Mouse (Mus musculus) midbrain, postnatal 0 days (tissue): ENCODE measurements around the gene 6430571L13Rik. TPM values are rescaled to one million over a fixed set of nuclear protein-coding genes. Genes with fewer than 3 reads are reported as not detected.

Experiments
- ATAC-seq: fragments of 200-750 bp; cut with Nextera tagmentation; 2 replicates; pipeline ENCODE4 v1.8.0; 2017; ENCODE audit warnings: moderate number of reproducible peaks, mild to moderate bottlenecking, moderate TSS enrichment, moderate library complexity; ENCODE audit not compliant: low FRiP score
- DNase-seq: peaks from one replicate; pipeline ENCODE4 v3.0.0-alpha.2; 2015; ENCODE audit warnings: low spot score
- H3K27ac ChIP-seq: fragments of 300-500 bp; sonication (generic); 2 replicates; pipeline ENCODE4 v1.5.1; 2014; ENCODE audit warnings: low read depth, mild to moderate bottlenecking, low read length, mixed read lengths
- H3K27me3 ChIP-seq: fragments of 300-500 bp; sonication (generic); 2 replicates; pipeline ENCODE4 v1.6.1; 2014; ENCODE audit warnings: low read length, control low read depth, mixed read lengths; ENCODE audit not compliant: insufficient read depth
- H3K36me3 ChIP-seq: fragments of 300-500 bp; sonication (generic); 2 replicates; pipeline ENCODE4 v1.6.1; 2014; ENCODE audit warnings: low read length, control low read depth, mixed read lengths; ENCODE audit not compliant: insufficient read depth
- H3K4me1 ChIP-seq: fragments of 300-500 bp; sonication (generic); 2 replicates; pipeline ENCODE4 v1.6.1; 2014; ENCODE audit warnings: mild to moderate bottlenecking, control low read depth, antibody characterized with exemption, low read length, mixed read lengths; ENCODE audit not compliant: insufficient read depth
- H3K4me2 ChIP-seq: fragments of 300-500 bp; sonication (generic); 2 replicates; pipeline ENCODE4 v1.6.1; 2014; ENCODE audit warnings: low read depth, mild to moderate bottlenecking, low read length, mixed read lengths; ENCODE audit not compliant: poor library complexity, severe bottlenecking
- H3K4me3 ChIP-seq: fragments of 300-500 bp; sonication (generic); 2 replicates; pipeline ENCODE4 v1.5.1; 2014; ENCODE audit warnings: low read depth, mild to moderate bottlenecking, low read length, moderate library complexity
- H3K9ac ChIP-seq: fragments of 300-500 bp; sonication (generic); replicated peaks from 2 replicates; pipeline ENCODE4 v1.6.1; 2014; ENCODE audit warnings: mild to moderate bottlenecking, low read length, moderate library complexity, mixed read lengths; ENCODE audit not compliant: poor library complexity, severe bottlenecking
- H3K9me3 ChIP-seq: fragments of 300-500 bp; sonication (generic); 2 replicates; pipeline ENCODE4 v1.6.1; 2016; ENCODE audit warnings: low read length, control low read depth
- CTCF ChIP-seq: IDR thresholded peaks from 2 replicates; pipeline ENCODE4 v1.5.1; 2016; ENCODE audit warnings: antibody characterized with exemption, mild to moderate bottlenecking
- WGBS: fragments of 180-500 bp; shearing (Covaris S2); extraction: QIAGEN DNeasy Blood & Tissue Kit; methylation state at CpG from one replicate; pipeline ENCODE4 v1.1.7; 2014; 5-methylcytosine and 5-hydroxymethylcytosine counted together
- polyA plus RNA-seq: library from polyadenylated mRNA; unstranded; fragments of >200 nt; fragmentation: Nextera tagmentation; extraction: Ambion mirVana; gene quantifications from 2 replicates; pipeline ENCODE4 v1.2.1, GENCODE M21; 2015
- total RNA-seq: library from RNA; depleted of rRNA; stranded (reverse); fragments of >200 nt; gene quantifications from 2 replicates; pipeline ENCODE4 v1.2.3, GENCODE M21; 2014; rRNA removed

6430571L13Rik gene
- total RNA-seq: 11.0 and 13.6 TPM in 2 replicates
- polyA plus RNA-seq: 10.4 and 11.1 TPM in 2 replicates

- DNase-seq (peak; percentile 97), ATAC-seq (peak; percentile 89)
- H3K4me2 ChIP-seq: peak within 1 kb of the TSS; percentile 78
- WGBS: under 1% methylated on average over 34 of the region's 34 CpGs
- H3K27me3 ChIP-seq: no peaks in the 10 kb centered on the region
- peaks cover 16% of the 10 kb centered on the region; the same call in 1 of the 2 replicates for H3K4me1 ChIP-seq
- H3K9me3 ChIP-seq: no peaks in the 10 kb centered on the region
- H3K27ac ChIP-seq: peak within 1 kb of the TSS; percentile 62
- H3K9ac ChIP-seq: peak within 1 kb of the TSS; percentile 76
- TF ChIP-seq CTCF: peak; percentile 27; the same call in 1 of the 2 replicates
- no peaks in the 10 kb centered on the region for H3K36me3 ChIP-seq
- peak within 1 kb of the TSS; percentile 67 for H3K4me3 ChIP-seq
Observed at GRCm38 (mm10) chr9:107340267-107340859, at the start of gene 6430571L13Rik. Gene 6430571L13Rik, plus strand, starts transcription at chr9:107340602.

GRCm38 (mm10) chr9:107290897-107291296 lies 49.5 kb upstream of the 6430571L13Rik start:
- Histone ChIP-seq H3K27ac (no peak overlapping the region), H3K36me3 (no peaks in the 10 kb centered on the region), H3K9me3 (no peaks in the 10 kb centered on the region), H3K9ac (no peak overlapping the region), H3K4me1 (peaks cover 9% of the 10 kb centered on the region; the same call in 1 of the 2 replicates), H3K4me3 (no peak overlapping the region), H3K27me3 (peaks cover 25% of the 10 kb centered on the region; the same call in 1 of the 2 replicates), H3K4me2 (no peak overlapping the region)
- ATAC-seq (no peak; the same call in 1 of the 2 replicates), DNase-seq (peak; percentile 76)
- peak; percentile 97 for TF ChIP-seq CTCF
- WGBS: 29% methylated on average over 10 of the region's 10 CpGs

DNA sequence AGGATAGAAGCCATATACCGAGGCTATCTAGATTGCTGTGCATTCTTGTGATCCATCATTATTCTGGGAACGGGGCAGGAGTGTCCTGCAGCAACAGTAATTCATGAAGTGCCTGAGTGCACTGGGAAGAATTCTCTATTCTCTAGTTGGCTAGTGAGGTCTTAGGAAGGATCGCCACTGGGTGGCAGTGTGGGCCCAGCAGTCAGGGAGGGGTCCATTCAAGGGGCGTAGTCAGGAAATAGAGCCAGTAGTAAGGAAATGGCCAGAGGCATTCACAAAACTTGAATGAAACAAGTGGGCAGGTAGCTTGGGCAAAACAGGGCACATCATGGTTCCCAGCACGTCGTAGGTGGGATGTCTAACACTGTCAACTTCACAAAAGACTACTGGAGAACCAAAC lies 46.2 kb upstream of the 6430571L13Rik start:
- peak; percentile 89 for TF ChIP-seq CTCF
- H3K27ac ChIP-seq: no peak overlapping the region
- H3K4me2 ChIP-seq: no peak overlapping the region
- DNase-seq (peak; percentile 76), ATAC-seq (no peak)
- H3K9me3 ChIP-seq: no peaks in the 10 kb centered on the region
- H3K4me1 ChIP-seq: peaks cover 9% of the 10 kb centered on the region
- no peaks in the 10 kb centered on the region for H3K36me3 ChIP-seq
- peaks cover 15% of the 10 kb centered on the region; the same call in 1 of the 2 replicates for H3K27me3 ChIP-seq
- H3K9ac ChIP-seq: no peak overlapping the region
- no peak overlapping the region for H3K4me3 ChIP-seq
- 3% methylated on average over 6 of the region's 6 CpGs for WGBS

- ATAC-seq: no peak
- Histone ChIP-seq H3K4me3 (no peak overlapping the region; the same call in 1 of the 2 replicates), H3K27ac (no peak overlapping the region), H3K4me2 (no peak overlapping the region), H3K9me3 (no peaks in the 10 kb centered on the region), H3K36me3 (peaks cover 5% of the 10 kb centered on the region), H3K9ac (no peak overlapping the region), H3K4me1 (peaks cover 4% of the 10 kb centered on the region), H3K27me3 (0 out of 2 replicates have a peak, but pooled peaks cover 10% of the 10 kb centered on the region)
- WGBS: 81% methylated on average over 4 of the region's 4 CpGs
- DNase-seq: no peak
- TF ChIP-seq CTCF: no peak
Observed at GRCm38 (mm10) chr9:107295616-107296015, 44.8 kb upstream of the 6430571L13Rik start.

GRCm38 (mm10) chr9:107296016-107296040 lies 44.6 kb upstream of the 6430571L13Rik start, which contains the start of gene Cish:
Gene Cish, plus strand, starts transcription at chr9:107296026.
- Histone ChIP-seq H3K4me2 (peak within 1 kb of the TSS; percentile 88), H3K9me3 (no peaks in the 10 kb centered on the region), H3K36me3 (peaks cover 7% of the 10 kb centered on the region), H3K27me3 (0 out of 2 replicates have a peak, but pooled peaks cover 10% of the 10 kb centered on the region), H3K4me3 (peak within 1 kb of the TSS; percentile 70), H3K4me1 (peaks cover 4% of the 10 kb centered on the region), H3K9ac (peak within 1 kb of the TSS; percentile 56), H3K27ac (no peak within 1 kb of the TSS)
- no peak for TF ChIP-seq CTCF
- DNase-seq (no peak), ATAC-seq (no peak)

DNA sequence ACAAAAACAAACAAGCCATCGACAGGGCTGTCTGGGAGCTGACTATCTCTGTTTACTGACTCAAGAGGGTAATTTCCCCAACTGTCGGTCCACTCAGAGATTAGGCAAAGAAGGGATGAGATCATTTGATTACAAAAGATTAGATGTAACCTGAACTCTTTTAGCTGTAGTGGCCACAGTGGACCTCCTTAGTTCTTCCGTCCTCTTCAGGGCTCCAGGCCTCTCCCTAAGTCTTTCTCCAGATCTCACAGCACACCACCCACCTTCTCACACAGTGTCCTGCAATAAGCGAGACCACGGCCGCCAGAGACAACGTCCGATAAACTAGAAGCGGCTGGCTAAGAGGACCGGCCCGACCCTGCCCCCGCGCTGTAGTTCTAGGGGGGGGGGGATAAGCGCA lies 44.4 kb upstream of the 6430571L13Rik start:
- peaks cover 4% of the 10 kb centered on the region for H3K4me1 ChIP-seq

More for the DNA sequence above, 44.4 kb upstream of the 6430571L13Rik start:
- H3K27ac ChIP-seq: no peak overlapping the region
- H3K4me2 ChIP-seq: peak overlapping the region; percentile 88
- H3K9me3 ChIP-seq: no peaks in the 10 kb centered on the region
- 0 out of 2 replicates have a peak, but pooled peaks cover 10% of the 10 kb centered on the region for H3K27me3 ChIP-seq
- peak overlapping the region; percentile 70 for H3K4me3 ChIP-seq
- no peak for TF ChIP-seq CTCF
- H3K9ac ChIP-seq: no peak overlapping the region
- WGBS: 8% methylated on average over 13 of the region's 14 CpGs
- DNase-seq: no peak
- ATAC-seq: no peak
- H3K36me3 ChIP-seq: peaks cover 9% of the 10 kb centered on the region
